Mouse (Mus musculus): ENCODE measurements around the gene Olfr31.

DNA sequence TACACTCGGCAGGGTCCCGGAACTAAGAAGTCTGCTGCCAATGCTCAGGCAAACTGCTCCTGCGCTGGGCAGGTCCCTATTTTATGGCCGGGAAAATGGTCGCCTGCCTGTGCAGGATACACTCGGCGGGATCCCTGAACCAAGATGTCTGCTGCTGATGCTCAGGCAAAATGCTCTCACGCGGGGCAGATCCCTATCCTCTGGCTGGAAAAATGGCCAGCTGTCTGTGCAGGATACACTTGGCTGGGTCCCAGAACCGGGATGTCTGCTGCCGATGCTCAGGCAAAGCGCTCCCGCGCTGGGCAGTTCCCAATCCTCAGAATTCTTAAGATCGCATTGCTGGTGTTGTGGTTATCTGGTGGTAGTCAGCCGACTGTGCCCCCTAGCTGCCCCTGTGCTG lies 13.7 kb upstream of the Olfr31 start:
- TF ChIP-seq POLR2A (IDR thresholded peaks at IDR 0.05; ENCODE audit: insufficient read depth, low read depth, low read length) (no peak), CTCF (IDR thresholded peaks at IDR 0.05) (no peak)
